Mouse (Mus musculus) midbrain, embryonic 12.5 days (tissue): ENCODE results near the gene Mbnl3. TPM values are rescaled to one million over a fixed set of nuclear protein-coding genes. Genes with fewer than 3 reads are reported as not detected.

ENCODE experiments used
- ATAC-seq: fragments of 200-750 bp; cut with Nextera tagmentation; 2 replicates; pipeline ENCODE4 v1.8.0; 2017; ENCODE audit warnings: low read depth, moderate TSS enrichment, moderate library complexity; ENCODE audit not compliant: low FRiP score
- H3K27ac ChIP-seq: fragments of 300-500 bp; sonication (generic); replicated peaks from 2 replicates; pipeline ENCODE4 v1.5.1; 2016; ENCODE audit warnings: mild to moderate bottlenecking
- H3K27me3 ChIP-seq: fragments of 300-500 bp; sonication (generic); 2 replicates; pipeline ENCODE4 v1.6.1; 2016; ENCODE audit warnings: mild to moderate bottlenecking
- H3K36me3 ChIP-seq: fragments of 300-500 bp; sonication (generic); 2 replicates; pipeline ENCODE4 v1.6.1; 2016
- H3K4me1 ChIP-seq: fragments of 300-500 bp; sonication (generic); 2 replicates; pipeline ENCODE4 v1.6.1; 2016
- H3K4me2 ChIP-seq: fragments of 300-500 bp; sonication (generic); replicated peaks from 2 replicates; pipeline ENCODE4 v1.6.1; 2016; ENCODE audit warnings: mild to moderate bottlenecking, moderate library complexity
- H3K4me3 ChIP-seq: fragments of 300-500 bp; sonication (generic); 2 replicates; pipeline ENCODE4 v1.5.1; 2016; ENCODE audit warnings: mild to moderate bottlenecking
- H3K9ac ChIP-seq: fragments of 300-500 bp; sonication (generic); replicated peaks from 2 replicates; pipeline ENCODE4 v1.6.1; 2016; ENCODE audit warnings: mild to moderate bottlenecking, moderate library complexity
- H3K9me3 ChIP-seq: fragments of 300-500 bp; sonication (generic); 2 replicates; pipeline ENCODE4 v1.6.1; 2016; ENCODE audit warnings: mild to moderate bottlenecking
- WGBS: fragments of 180-500 bp; shearing (Covaris S2); methylation state at CpG from one replicate; pipeline ENCODE4 v1.1.7; 2016; 5-methylcytosine and 5-hydroxymethylcytosine counted together
- polyA plus RNA-seq: library from polyadenylated mRNA; unstranded; fragments of >200 nt; fragmentation: Nextera tagmentation; extraction: Ambion mirVana; gene quantifications from 2 replicates; pipeline ENCODE4 v1.2.1, GENCODE M21; 2016

The Mbnl3 gene
- 3.1 and 3.3 TPM in 2 replicates for polyA plus RNA-seq

DNA sequence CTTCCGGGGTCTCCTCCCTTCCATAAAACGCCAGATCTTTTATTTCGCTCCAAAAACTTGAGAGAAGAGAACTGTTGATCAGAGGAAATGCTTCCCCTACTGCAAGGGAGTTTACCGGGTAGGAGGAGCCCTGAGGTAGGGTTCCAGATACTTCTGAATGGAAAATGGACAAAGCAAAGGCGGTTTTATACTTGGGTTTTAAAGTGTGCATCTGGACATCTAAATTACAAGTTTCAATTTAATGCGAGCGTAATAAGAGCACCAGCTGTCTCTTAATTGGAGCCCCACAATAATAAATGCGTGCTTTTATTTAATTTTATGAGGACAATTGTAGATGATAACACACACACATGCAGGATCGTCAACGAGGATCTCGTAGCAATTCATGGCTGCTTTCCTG lies at the start of gene Mbnl3:
Mbnl3 (minus strand) TSS at position 101 of the 400 bp plus-strand sequence.
- WGBS = 44% methylated on average over 11 of the region's 11 CpGs
- Histone ChIP-seq H3K36me3 (no peaks in the 10 kb centered on the region), H3K9ac (no peak within 1 kb of the TSS; the same call in 1 of the 2 replicates), H3K4me3 (peak within 1 kb of the TSS; percentile 54), H3K4me1 (no peaks in the 10 kb centered on the region), H3K27ac (no peak within 1 kb of the TSS), H3K4me2 (peak within 1 kb of the TSS; percentile 74), H3K9me3 (no peaks in the 10 kb centered on the region), H3K27me3 (peaks cover 23% of the 10 kb centered on the region)
- no peak for ATAC-seq

DNA sequence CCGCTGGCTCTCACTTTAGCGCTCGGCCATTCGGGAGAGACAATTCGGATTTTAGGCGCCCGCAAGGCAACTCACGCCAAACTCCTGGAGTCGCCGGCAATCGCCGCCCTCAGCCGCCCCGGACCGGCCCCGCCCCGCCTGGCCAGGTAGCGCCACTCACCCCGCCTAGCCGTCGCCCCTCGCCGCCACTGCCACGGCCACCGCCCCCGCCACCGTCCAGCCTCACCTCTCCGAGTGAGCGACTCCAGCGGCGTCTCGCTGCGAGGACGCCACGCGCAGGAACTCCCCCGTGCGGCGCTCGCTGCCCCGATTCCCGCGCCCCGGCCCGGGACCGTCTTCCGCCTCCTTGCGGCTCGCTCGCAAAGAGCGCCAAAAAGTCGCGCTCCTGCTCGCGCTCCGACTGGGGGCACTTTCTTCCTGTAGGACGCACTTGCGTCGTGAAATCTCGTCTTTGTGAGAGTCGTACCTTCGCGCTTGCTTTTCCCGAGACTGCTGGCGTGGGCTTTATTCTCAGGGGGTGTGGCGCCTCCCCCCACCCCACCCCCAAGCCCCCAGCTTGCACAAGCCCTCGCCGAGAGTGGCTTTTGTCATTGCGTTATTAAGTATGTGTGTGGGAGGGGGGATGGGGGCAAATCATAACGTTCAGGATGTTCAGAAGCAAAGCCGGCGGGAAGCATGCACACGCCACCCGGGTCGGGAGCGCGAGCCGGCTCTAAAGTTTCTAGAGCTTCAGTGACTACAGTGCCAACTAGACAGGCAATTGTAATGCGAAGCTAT lies 596 bp downstream of the Mbnl3 start:
- no peak overlapping the region for H3K27ac ChIP-seq
- H3K4me2 ChIP-seq = peak overlapping the region; percentile 74
- no peak overlapping the region; the same call in 1 of the 2 replicates for H3K9ac ChIP-seq
- peaks cover 23% of the 10 kb centered on the region for H3K27me3 ChIP-seq
- peak; percentile 72 for ATAC-seq
- no peaks in the 10 kb centered on the region for H3K9me3 ChIP-seq
- H3K36me3 ChIP-seq = no peaks in the 10 kb centered on the region
- H3K4me3 ChIP-seq = peak overlapping the region; percentile 54
- 30% methylated on average over 59 of the region's 79 CpGs for WGBS
- H3K4me1 ChIP-seq = no peaks in the 10 kb centered on the region

DNA sequence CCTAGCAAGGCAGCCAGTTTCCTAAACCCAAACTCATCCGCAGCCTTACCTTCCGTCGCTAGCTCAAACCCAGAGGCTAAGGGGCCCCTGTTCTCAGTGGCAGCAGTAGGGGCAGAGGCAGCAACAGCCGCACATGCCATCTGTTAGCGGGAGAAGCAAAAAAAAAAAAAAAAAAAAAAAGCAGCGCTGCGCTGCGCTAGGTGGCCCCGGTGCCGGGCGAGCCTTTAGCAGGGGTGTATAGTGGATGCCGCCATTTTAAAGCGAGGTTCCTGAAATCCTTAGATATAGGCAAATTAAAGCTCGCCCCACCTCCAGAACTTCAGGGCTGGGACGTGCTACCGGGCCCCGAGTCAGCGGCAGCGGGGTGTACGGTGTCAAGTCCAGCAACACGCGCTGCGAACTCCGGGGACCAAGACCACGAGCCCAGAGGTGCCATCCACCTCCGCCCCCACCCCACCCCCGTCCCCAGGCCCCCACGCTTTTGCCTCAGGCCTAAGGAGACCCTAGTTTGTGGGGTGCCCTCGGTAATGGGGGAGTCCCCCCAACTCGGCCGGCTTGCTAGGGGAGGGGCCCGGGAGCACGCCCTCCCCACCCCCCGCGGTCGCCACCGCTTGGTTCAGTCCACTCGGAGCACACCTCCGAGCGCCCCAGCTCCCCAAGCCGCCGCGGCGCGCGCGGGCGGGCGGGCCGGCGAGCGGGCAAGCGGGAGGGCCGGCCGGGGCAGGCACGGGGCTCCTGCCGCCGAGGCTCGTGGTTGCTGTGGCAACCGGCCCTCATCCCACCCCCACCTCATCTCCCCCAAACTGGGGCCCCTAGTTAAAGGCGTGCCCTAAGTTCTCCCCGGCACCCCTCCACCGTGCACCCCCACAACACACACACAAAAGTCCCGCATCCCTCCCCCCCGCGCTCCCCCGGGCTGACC lies 1.4 kb downstream of the Mbnl3 start:
- Histone ChIP-seq H3K9me3 (no peaks in the 10 kb centered on the region), H3K4me1 (no peaks in the 10 kb centered on the region), H3K4me3 (peak overlapping the region; percentile 54), H3K4me2 (peak overlapping the region; percentile 74), H3K27ac (no peak overlapping the region), H3K27me3 (peaks cover 23% of the 10 kb centered on the region), H3K9ac (peak overlapping the region; percentile 37; the same call in 1 of the 2 replicates), H3K36me3 (no peaks in the 10 kb centered on the region)
- ATAC-seq = peak; percentile 91
- 32% methylated on average over 58 of the region's 67 CpGs for WGBS

DNA sequence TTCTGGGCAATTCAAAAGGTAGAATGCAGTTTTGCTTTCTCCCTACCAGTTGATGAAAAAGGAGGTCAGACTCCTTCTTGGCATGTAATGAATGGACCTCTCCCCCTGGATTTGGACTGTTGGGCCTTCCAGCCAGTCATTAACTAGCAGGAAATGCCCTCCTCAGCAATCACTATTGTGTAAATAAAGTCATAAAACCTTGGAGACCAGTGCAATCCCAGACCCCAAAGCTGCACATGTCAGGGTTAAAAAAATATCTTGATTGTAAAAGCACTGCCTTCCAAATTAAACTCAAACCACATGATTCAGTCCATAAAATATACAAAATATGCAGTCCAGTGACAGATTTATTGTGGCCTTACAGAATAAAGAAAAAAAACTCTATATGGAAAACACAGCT lies 9.3 kb downstream of the Mbnl3 start:
- Histone ChIP-seq H3K36me3 (no peaks in the 10 kb centered on the region), H3K27ac (no peak overlapping the region), H3K4me3 (no peak overlapping the region), H3K27me3 (no peaks in the 10 kb centered on the region), H3K9ac (no peak overlapping the region), H3K9me3 (no peaks in the 10 kb centered on the region), H3K4me2 (no peak overlapping the region), H3K4me1 (no peaks in the 10 kb centered on the region)
- ATAC-seq = no peak

DNA sequence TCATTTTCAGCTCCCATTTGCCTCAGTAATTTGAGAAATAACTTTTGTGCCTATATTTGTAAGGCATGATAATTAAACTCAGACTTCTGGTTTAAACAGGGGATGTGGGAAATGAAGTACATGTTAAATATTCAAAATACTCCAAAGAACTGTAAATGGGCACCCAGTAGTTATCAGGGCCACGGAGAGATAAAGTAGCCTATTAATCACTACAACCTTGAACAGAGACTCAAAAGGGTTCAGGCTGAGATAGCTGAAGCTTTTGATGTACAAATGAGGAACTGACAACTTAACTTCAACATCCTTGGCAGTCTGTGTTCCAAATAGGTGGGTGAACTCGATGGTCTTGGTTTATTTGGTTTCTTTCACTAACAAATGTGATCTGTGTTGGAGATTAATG lies 34.4 kb downstream of the Mbnl3 start:
- H3K27me3 ChIP-seq = no peaks in the 10 kb centered on the region
- no peak overlapping the region for H3K27ac ChIP-seq
- no peak overlapping the region for H3K4me3 ChIP-seq
- H3K36me3 ChIP-seq = no peaks in the 10 kb centered on the region
- WGBS = 62% methylated on average over 2 of the region's 2 CpGs
- ATAC-seq = no peak
- no peak overlapping the region for H3K4me2 ChIP-seq
- no peaks in the 10 kb centered on the region for H3K4me1 ChIP-seq
- no peaks in the 10 kb centered on the region for H3K9me3 ChIP-seq
- no peak overlapping the region for H3K9ac ChIP-seq

DNA sequence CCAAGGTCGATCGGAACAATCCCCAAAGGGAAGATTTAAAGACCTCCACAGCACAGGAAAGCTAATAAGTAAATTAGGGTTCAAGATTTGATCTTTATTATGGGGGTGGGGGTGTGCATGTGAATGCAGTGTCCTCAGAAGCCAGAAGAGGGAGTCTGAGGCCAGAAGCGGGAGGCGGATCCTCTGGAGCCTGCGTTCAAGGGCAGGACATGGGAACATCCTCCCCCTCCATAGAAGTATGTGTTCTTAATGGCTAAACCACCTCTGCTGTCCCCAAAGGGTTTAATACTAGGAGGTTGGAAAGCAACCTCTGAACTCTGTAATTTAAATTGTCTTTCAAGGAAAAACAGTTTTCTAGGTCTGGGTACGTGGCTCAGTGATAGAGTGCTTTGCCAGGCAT lies 34.9 kb downstream of the Mbnl3 start:
- no peak overlapping the region for H3K9ac ChIP-seq
- WGBS = 74% methylated on average over 6 of the region's 6 CpGs
- ATAC-seq = no peak

DNA sequence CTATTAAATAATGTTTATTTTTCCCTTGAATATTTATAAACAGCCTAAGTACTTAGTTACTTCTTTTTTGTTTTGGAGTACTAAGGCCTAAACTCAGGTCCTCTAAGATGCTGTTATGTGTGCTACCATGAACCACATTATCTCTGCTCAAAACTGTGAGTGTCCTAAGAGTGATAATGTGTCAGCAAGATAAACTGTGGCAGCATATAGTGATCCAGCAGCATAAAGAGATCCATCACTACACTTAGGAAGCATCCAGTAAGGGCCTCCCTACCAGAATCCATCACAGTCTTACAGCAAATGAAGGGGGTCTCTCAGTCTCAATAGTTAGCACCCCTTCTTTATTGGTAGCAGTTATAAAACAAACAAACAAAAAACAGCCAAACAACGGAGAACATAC lies 35.9 kb downstream of the Mbnl3 start:
- Histone ChIP-seq H3K27ac (no peak overlapping the region), H3K9ac (no peak overlapping the region), H3K4me1 (no peaks in the 10 kb centered on the region), H3K4me3 (no peak overlapping the region), H3K36me3 (no peaks in the 10 kb centered on the region), H3K27me3 (no peaks in the 10 kb centered on the region), H3K4me2 (no peak overlapping the region), H3K9me3 (no peaks in the 10 kb centered on the region)
- ATAC-seq = no peak
- 85% methylated on average over 1 of the region's 1 CpGs for WGBS

More for the DNA sequence above, 34.9 kb downstream of the Mbnl3 start:
- Histone ChIP-seq H3K4me2 (no peak overlapping the region), H3K36me3 (no peaks in the 10 kb centered on the region), H3K4me3 (no peak overlapping the region), H3K9me3 (no peaks in the 10 kb centered on the region), H3K27ac (no peak overlapping the region), H3K27me3 (no peaks in the 10 kb centered on the region), H3K4me1 (no peaks in the 10 kb centered on the region)

DNA sequence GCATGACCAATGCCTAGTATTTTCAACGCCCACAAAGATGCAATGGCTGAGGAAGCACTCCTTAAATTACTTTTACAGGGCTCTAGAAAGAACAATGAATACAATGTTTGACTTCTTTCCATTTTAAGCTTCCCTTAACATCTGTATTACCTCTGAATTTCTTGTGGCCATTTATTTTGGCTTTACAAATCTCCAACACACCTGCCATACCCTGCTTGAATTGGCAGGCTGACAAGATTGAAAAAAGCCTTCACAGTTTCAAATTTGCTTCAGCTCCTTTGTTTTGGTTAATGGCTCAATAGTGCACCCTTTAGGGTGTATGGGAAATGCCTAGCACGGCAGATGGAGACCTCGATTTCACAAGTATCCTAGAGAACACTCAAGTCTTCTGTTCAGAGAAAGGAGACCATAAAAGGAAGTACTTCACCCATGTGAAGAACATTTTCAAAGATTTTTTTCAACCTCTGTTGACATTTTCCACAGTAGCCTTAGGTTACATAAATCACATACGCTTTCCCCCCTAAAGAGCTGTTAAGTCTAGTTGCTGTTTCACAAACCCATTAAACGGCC lies 36.8 kb downstream of the Mbnl3 start:
- no peak overlapping the region for H3K4me3 ChIP-seq
- no peak overlapping the region for H3K9ac ChIP-seq
- no peaks in the 10 kb centered on the region for H3K36me3 ChIP-seq
- no peak for ATAC-seq
- no peak overlapping the region for H3K27ac ChIP-seq
- no peaks in the 10 kb centered on the region for H3K4me1 ChIP-seq
- WGBS = 81% methylated on average over 5 of the region's 5 CpGs
- H3K27me3 ChIP-seq = no peaks in the 10 kb centered on the region
- no peaks in the 10 kb centered on the region for H3K9me3 ChIP-seq
- no peak overlapping the region for H3K4me2 ChIP-seq

DNA sequence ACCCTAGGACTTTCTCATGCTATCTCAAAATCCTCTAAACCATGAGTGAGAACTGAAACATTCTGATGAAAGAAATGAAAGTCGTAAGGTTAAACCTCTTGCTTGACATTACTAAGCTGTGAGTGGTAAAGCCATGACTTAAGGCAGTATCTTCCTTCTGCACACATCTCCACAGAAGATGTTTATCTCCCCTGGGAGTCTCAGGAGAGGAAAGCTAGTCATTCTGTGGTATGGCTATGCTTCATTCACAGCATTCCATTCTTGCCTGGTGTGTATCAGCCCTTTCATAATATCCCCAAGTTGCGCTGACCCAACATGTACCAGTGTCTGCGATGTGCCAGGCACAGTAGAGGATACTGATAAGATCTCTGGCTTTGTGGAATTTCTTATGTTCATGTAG lies 38.4 kb downstream of the Mbnl3 start:
- Histone ChIP-seq H3K9ac (no peak overlapping the region), H3K4me1 (no peaks in the 10 kb centered on the region), H3K4me2 (no peak overlapping the region), H3K27me3 (no peaks in the 10 kb centered on the region), H3K27ac (no peak overlapping the region), H3K9me3 (no peaks in the 10 kb centered on the region), H3K4me3 (no peak overlapping the region), H3K36me3 (no peaks in the 10 kb centered on the region)
- ATAC-seq = no peak
- WGBS = 96% methylated on average over 3 of the region's 3 CpGs

DNA sequence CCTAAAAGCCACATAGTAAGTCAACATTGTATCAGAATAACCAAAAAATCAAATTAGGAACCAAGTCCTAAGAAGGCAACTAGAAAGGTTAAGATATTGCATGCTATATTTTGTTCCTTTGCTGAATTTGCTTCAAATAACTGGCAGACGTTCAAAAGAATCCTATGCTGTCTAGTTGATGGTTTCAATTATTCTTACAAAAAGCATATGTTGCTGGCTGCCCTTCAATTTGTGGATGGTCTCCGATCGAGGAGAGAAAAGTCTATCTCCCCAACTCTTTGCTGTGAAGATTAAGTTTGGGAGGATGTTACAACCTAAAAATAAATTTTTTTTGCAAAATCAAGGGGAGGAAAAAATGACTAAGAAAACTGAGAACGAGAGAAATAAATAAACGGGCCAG lies 41.6 kb downstream of the Mbnl3 start:
- H3K27ac ChIP-seq = no peak overlapping the region
- H3K4me2 ChIP-seq = no peak overlapping the region
- no peaks in the 10 kb centered on the region for H3K4me1 ChIP-seq
- no peak overlapping the region for H3K4me3 ChIP-seq
- H3K9ac ChIP-seq = no peak overlapping the region
- no peaks in the 10 kb centered on the region for H3K36me3 ChIP-seq
- 85% methylated on average over 5 of the region's 5 CpGs for WGBS
- H3K9me3 ChIP-seq = no peaks in the 10 kb centered on the region
- H3K27me3 ChIP-seq = no peaks in the 10 kb centered on the region
- ATAC-seq = no peak

DNA sequence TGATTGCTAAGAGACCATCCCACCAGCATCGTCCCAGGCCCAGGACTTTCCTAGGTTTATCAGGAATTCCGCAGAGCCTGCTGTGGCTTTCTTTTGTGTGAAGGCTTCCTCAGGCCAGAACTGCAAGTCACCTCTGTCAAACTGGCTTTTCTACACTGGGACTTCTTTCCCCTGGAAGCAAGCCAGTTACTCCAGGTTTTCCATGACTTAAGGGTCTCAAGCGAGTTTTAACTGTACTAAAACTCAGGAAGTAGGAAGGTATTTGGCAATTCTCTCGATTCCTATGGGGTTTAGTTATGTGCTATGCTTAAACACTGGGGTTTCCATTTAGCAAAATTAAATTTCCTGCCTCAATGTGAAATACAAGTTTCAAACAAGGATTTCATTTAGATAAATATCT lies 57.9 kb downstream of the Mbnl3 start:
- Histone ChIP-seq H3K4me3 (no peak overlapping the region), H3K27ac (no peak overlapping the region), H3K9me3 (no peaks in the 10 kb centered on the region), H3K9ac (no peak overlapping the region), H3K27me3 (no peaks in the 10 kb centered on the region), H3K4me2 (no peak overlapping the region), H3K36me3 (no peaks in the 10 kb centered on the region), H3K4me1 (no peaks in the 10 kb centered on the region)
- ATAC-seq = no peak
- WGBS = 62% methylated on average over 4 of the region's 4 CpGs

DNA sequence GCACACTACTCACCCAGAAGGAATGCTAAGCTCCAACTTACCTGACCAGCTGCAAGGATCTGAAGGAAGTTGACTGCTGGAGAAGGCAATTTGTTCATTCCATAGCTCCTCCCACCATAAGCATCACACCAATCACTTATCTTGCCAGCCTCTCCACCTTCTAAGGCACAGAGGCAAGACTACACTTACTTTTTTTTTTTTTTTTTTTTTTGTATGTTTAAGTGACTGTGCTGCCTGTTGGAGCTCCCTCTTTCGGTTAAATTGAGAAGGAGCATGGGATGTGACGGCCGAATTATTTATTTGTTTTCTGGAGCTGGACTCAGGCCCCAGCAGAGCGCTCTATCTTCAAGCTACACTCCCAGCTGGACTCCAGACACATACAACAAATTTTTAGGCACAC lies 60.0 kb downstream of the Mbnl3 start:
- ATAC-seq = no peak
- H3K27ac ChIP-seq = no peak overlapping the region
- no peaks in the 10 kb centered on the region for H3K27me3 ChIP-seq
- H3K9me3 ChIP-seq = no peaks in the 10 kb centered on the region
- no peak overlapping the region for H3K4me3 ChIP-seq
- no peaks in the 10 kb centered on the region for H3K4me1 ChIP-seq
- H3K4me2 ChIP-seq = no peak overlapping the region
- H3K9ac ChIP-seq = no peak overlapping the region
- 42% methylated on average over 4 of the region's 4 CpGs for WGBS
- no peaks in the 10 kb centered on the region for H3K36me3 ChIP-seq
